Mouse (Mus musculus) intestine, postnatal 0 days (tissue): ENCODE measurements around the gene F2rl1. TPM values are rescaled to one million over a fixed set of nuclear protein-coding genes. Genes with fewer than 3 reads are reported as not detected.

Source experiments
- ATAC-seq: fragments of 200-750 bp; cut with Nextera tagmentation; 2 replicates; pipeline ENCODE4 v1.8.0; 2017; ENCODE audit warnings: mild to moderate bottlenecking, moderate TSS enrichment, moderate library complexity
- H3K27ac ChIP-seq: fragments of 300-500 bp; sonication (generic); 2 replicates; pipeline ENCODE4 v1.5.1; 2014; ENCODE audit warnings: mild to moderate bottlenecking, low read depth, low read length, moderate library complexity
- H3K27me3 ChIP-seq: fragments of 300-500 bp; sonication (generic); replicated peaks from 2 replicates; pipeline ENCODE4 v1.6.1; 2014; ENCODE audit warnings: low read length, mixed read lengths; ENCODE audit not compliant: control insufficient read depth, insufficient read depth
- H3K36me3 ChIP-seq: fragments of 300-500 bp; sonication (generic); 2 replicates; pipeline ENCODE4 v1.6.1; 2014; ENCODE audit warnings: mild to moderate bottlenecking, moderate library complexity; ENCODE audit not compliant: control insufficient read depth, insufficient read depth
- H3K4me1 ChIP-seq: fragments of 300-500 bp; sonication (generic); replicated peaks from 2 replicates; pipeline ENCODE4 v1.6.1; 2014; ENCODE audit warnings: antibody characterized with exemption, low read length, mixed read lengths; ENCODE audit not compliant: control insufficient read depth, insufficient read depth
- H3K4me2 ChIP-seq: fragments of 300-500 bp; sonication (generic); replicated peaks from 2 replicates; pipeline ENCODE4 v1.6.1; 2014; ENCODE audit warnings: low read depth, mild to moderate bottlenecking, moderate library complexity
- H3K4me3 ChIP-seq: fragments of 300-500 bp; sonication (generic); 2 replicates; pipeline ENCODE4 v1.5.1; 2014; ENCODE audit warnings: low read depth, low read length
- H3K9ac ChIP-seq: fragments of 300-500 bp; sonication (generic); 2 replicates; pipeline ENCODE4 v1.6.1; 2014; ENCODE audit warnings: mild to moderate bottlenecking, low read depth, low read length
- H3K9me3 ChIP-seq: fragments of 300-500 bp; sonication (generic); 2 replicates; pipeline ENCODE4 v1.6.1; 2016; ENCODE audit warnings: mixed run types; ENCODE audit not compliant: control insufficient read depth
- CTCF ChIP-seq: sonication (generic); IDR thresholded peaks from 2 replicates; pipeline ENCODE4 v1.5.1; 2016; ENCODE audit warnings: low read depth, mild to moderate bottlenecking, control low read depth, antibody characterized with exemption, moderate library complexity
- WGBS: fragments of 180-500 bp; shearing (Covaris S2); extraction: QIAGEN DNeasy Blood & Tissue Kit; methylation state at CpG from one replicate; pipeline ENCODE4 v1.1.7; 2014; 5-methylcytosine and 5-hydroxymethylcytosine counted together
- polyA plus RNA-seq: library from polyadenylated mRNA; unstranded; fragments of >200 nt; fragmentation: Nextera tagmentation; extraction: Ambion mirVana; gene quantifications from 2 replicates; pipeline ENCODE4 v1.2.1, GENCODE M21; 2015

Gene F2rl1
- polyA plus RNA-seq, 1 experiment from 2014 or later = 32.6 TPM

DNA sequence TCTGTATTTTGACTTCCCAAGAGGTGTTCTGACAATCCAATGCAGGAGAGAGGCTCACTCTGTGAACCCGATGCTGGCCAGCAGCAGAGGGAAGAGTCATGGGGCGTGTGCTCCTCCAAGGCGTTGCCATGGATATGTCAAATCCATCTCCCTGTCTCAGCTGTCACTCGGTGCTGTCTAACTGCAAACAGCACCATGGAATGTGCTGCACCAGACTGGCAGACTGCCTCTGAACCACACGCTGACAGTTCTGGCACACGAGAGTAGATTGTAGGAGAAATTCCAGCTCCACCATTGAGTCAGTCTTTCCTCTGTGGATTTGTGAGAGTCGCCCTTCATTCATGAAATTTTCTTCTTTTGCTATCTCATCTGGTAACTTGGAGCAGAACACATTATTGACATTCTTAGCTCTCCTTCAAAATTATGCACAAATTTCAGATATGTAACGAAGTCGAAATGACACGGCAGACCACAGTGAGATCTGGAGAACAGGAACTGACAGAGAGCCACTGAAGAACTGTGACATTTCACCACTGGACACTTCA is 38.1 kb upstream of the F2rl1 start:
- WGBS = 52% methylated on average over 10 of the region's 10 CpGs
- H3K4me3 ChIP-seq = no peak overlapping the region
- H3K4me1 ChIP-seq = no peaks in the 10 kb centered on the region
- H3K9ac ChIP-seq = no peak overlapping the region
- no peak overlapping the region for H3K4me2 ChIP-seq
- no peaks in the 10 kb centered on the region for H3K9me3 ChIP-seq
- TF ChIP-seq CTCF = no peak
- H3K36me3 ChIP-seq = no peaks in the 10 kb centered on the region
- H3K27ac ChIP-seq = no peak overlapping the region
- no peak for ATAC-seq
- H3K27me3 ChIP-seq = no peaks in the 10 kb centered on the region

DNA sequence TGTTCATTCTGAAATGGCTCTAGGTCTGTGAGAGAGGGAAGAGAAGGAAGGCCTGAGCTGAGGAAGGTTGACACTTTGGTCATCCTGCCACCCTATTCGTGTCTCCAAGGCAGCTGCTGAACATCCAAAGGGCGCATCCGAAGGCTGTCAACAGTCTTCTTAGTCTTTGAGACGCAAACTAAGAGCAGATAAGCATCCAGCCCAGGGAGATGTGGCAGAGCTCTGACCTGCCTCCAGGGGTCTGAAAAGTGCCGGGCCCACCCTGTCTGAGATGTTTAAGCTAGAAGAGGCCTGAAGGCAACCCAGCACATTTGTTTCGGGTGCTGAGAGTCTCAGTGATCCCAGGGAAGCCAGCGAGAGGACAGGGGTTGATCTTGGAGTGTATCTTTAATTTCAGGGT is 32.3 kb upstream of the F2rl1 start:
- no peak for ATAC-seq
- no peaks in the 10 kb centered on the region for H3K4me1 ChIP-seq
- WGBS = 84% methylated on average over 7 of the region's 7 CpGs
- no peaks in the 10 kb centered on the region for H3K9me3 ChIP-seq
- H3K9ac ChIP-seq = no peak overlapping the region
- no peaks in the 10 kb centered on the region for H3K36me3 ChIP-seq
- no peak overlapping the region for H3K27ac ChIP-seq
- no peak overlapping the region for H3K4me2 ChIP-seq
- H3K4me3 ChIP-seq = no peak overlapping the region
- no peak for TF ChIP-seq CTCF
- H3K27me3 ChIP-seq = no peaks in the 10 kb centered on the region

DNA sequence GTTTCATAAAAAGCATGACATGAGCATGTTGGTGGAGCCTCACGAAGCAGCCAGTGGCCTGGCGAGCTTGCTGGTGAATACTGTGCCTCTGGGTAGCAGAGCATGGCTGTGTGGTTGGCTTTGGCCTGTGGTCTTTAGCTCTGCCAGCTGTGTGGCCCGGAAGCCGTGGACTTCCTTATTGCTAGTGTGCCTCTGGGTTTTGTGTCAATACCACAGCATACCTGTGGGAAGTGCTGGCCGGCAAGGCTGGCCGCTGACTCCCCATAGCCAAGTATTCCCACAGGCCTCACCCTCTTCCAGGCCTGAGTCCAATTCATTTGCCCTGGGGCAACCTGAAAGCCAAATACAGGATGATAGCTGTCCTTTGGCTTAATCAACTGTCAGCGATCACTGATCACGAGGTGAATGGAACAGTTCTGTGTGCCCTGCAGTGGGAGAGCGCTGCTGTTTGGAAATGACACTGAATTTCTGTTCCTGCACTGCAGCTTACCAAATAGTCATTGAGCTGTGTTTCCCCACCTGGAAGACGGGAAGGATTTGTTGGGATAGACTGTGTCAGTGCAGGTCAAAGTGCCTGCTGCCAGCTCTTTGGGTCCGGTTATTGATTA is 29.0 kb upstream of the F2rl1 start:
- Histone ChIP-seq H3K4me3 (no peak overlapping the region), H3K9ac (no peak overlapping the region), H3K27ac (no peak overlapping the region), H3K9me3 (no peaks in the 10 kb centered on the region), H3K36me3 (no peaks in the 10 kb centered on the region), H3K4me2 (no peak overlapping the region), H3K27me3 (no peaks in the 10 kb centered on the region), H3K4me1 (no peaks in the 10 kb centered on the region)
- peak; percentile 67; the same call in 1 of the 2 replicates for ATAC-seq
- TF ChIP-seq CTCF = no peak
- WGBS = 63% methylated on average over 11 of the region's 11 CpGs

DNA sequence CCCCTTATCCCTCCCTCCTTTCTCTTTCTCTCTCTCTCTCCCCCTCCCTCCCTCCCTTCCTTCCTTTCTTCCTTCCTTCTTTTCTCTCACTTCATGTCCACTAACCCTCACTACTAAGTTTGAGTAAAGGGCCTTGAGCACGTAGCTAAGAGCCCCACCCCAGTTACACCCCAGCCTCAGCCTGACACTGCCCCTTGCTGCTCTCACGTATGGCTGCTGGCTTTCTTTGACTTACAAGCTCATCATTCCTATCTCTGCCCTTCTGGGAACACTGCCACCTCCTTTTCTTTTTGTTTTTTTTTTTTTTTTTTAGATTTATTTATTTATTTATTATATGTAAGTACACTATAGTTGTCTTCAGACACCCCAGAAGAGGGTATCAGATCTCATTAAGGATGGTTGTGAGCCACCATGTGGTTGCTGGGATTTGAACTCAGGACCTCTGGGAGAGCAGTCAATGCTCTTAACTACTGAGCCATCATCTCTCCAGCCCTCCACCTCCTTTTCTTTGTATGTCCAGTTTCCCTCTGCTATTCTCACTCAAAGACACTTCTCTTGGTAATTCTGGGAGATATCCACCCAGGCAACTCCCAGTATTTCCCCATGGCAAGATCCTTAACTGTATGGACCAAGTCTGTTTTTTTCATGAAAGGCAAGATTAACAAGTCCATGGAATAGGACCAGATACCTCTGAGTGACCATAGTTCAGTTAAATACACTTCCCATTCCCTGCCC is 25.8 kb upstream of the F2rl1 start:
- TF ChIP-seq CTCF = no peak
- no peak for ATAC-seq
- Histone ChIP-seq H3K36me3 (no peaks in the 10 kb centered on the region), H3K27me3 (no peaks in the 10 kb centered on the region), H3K4me3 (no peak overlapping the region), H3K9ac (no peak overlapping the region), H3K4me1 (no peaks in the 10 kb centered on the region), H3K4me2 (no peak overlapping the region), H3K27ac (no peak overlapping the region), H3K9me3 (no peaks in the 10 kb centered on the region)
- 56% methylated on average over 2 of the region's 2 CpGs for WGBS

DNA sequence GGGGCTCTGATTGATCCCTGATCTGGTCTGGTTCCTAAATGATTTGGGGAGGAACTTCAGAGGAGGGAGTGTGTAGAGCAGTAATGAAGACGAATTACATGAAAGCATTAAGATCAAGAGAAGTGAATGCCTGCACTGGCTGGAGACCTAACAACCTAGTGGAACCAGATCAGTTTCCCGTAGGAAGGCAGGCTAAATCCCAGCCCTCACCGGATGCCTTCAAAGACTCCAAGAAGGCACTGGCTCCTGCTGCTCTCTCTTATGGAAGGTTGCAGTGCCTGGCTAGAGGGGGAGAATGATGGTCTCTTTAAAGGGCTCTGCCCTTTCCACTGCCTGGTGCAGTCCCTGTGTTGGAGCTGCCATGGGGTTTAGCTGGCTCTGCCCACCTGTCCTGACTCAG is 24.4 kb upstream of the F2rl1 start:
- H3K4me3 ChIP-seq = no peak overlapping the region
- no peaks in the 10 kb centered on the region for H3K4me1 ChIP-seq
- H3K36me3 ChIP-seq = no peaks in the 10 kb centered on the region
- H3K4me2 ChIP-seq = peak overlapping the region; percentile 47; the same call in 1 of the 2 replicates
- no peak for ATAC-seq
- H3K9me3 ChIP-seq = no peaks in the 10 kb centered on the region
- no peak overlapping the region for H3K9ac ChIP-seq
- WGBS = 37% methylated on average over 3 of the region's 3 CpGs
- H3K27ac ChIP-seq = no peak overlapping the region
- no peaks in the 10 kb centered on the region for H3K27me3 ChIP-seq
- TF ChIP-seq CTCF = no peak

DNA sequence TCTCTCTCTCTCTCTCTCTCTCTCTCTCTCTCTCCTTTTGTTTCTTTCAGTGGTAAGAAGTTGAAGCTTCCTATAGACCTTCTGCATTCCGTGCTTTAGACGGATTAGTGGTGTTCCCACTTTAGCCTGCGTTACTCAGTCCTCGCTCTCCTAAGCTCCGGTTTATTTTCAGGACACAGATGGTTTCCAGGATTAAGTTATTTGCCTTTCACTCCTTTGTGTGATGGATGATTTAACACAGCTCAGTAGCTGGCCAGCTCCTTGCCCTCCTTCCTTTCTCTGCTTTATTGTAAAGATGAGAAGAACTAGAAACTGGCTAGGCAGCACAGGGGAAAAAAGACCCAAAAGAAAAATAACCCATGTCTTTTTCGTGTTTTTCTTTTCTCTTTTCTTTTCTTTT is 23.8 kb upstream of the F2rl1 start:
- no peak for ATAC-seq
- WGBS = 20% methylated on average over 6 of the region's 6 CpGs
- no peak for TF ChIP-seq CTCF
- no peaks in the 10 kb centered on the region for H3K4me1 ChIP-seq
- H3K4me2 ChIP-seq = peak overlapping the region; percentile 47
- no peaks in the 10 kb centered on the region for H3K9me3 ChIP-seq
- no peak overlapping the region for H3K9ac ChIP-seq
- no peak overlapping the region for H3K4me3 ChIP-seq
- no peaks in the 10 kb centered on the region for H3K27me3 ChIP-seq
- H3K27ac ChIP-seq = no peak overlapping the region
- H3K36me3 ChIP-seq = no peaks in the 10 kb centered on the region
